In genomic region chr2:91194624-91195332, GRCm38 (mm10) we compare ENCODE assay signal across 8 mouse cellular contexts. TPM values are rescaled to one million over a fixed set of nuclear protein-coding genes. Genes with fewer than 3 reads are reported as not detected.
DNase-seq lines count a peak whose midpoint lies in the region; ATAC-seq lines count a peak whose summit lies in the region.

No protein-coding gene starts in this region.

- H3K9ac ChIP-seq in embryonic facial prominence, embryonic 15.5 days: peak overlapping the region; percentile 39
- H3K9ac ChIP-seq in heart, embryonic 13.5 days: peak overlapping the region; percentile 76
- peak overlapping the region; percentile 68 for H3K9ac ChIP-seq in kidney, embryonic 16.5 days (replicated peaks; ENCODE audit: low read length)

- H3K9me3 ChIP-seq in embryonic facial prominence, embryonic 15.5 days (replicated peaks): no peaks in the 10 kb centered on the region
- H3K9me3 ChIP-seq in heart, embryonic 13.5 days: no peaks in the 10 kb centered on the region
- no peaks in the 10 kb centered on the region for H3K9me3 ChIP-seq in kidney, embryonic 16.5 days (ENCODE audit: low read length)

- DNase-seq in ES-CJ7 (ENCODE audit: low read depth, low spot score): peak; percentile 61
- DNase-seq in adrenal gland, postnatal 25 days: peak; percentile 85
- DNase-seq in lung, postnatal 36 days: peak; percentile 93
- peak; percentile 86 for DNase-seq in retina, postnatal 1 day

- H3K4me1 ChIP-seq in embryonic facial prominence, embryonic 15.5 days: peaks cover 12% of the 10 kb centered on the region; the same call in 1 of the 2 replicates
- peaks cover 15% of the 10 kb centered on the region for H3K4me1 ChIP-seq in heart, embryonic 13.5 days
- H3K4me1 ChIP-seq in kidney, embryonic 16.5 days (ENCODE audit: insufficient read depth, low read length): peaks cover 6% of the 10 kb centered on the region

- H3K36me3 ChIP-seq in embryonic facial prominence, embryonic 15.5 days: no peaks in the 10 kb centered on the region
- H3K36me3 ChIP-seq in heart, embryonic 13.5 days: no peaks in the 10 kb centered on the region
- H3K36me3 ChIP-seq in kidney, embryonic 16.5 days (ENCODE audit: insufficient read depth, low read length): no peaks in the 10 kb centered on the region

- no peaks in the 10 kb centered on the region for H3K27me3 ChIP-seq in embryonic facial prominence, embryonic 15.5 days
- H3K27me3 ChIP-seq in heart, embryonic 13.5 days (replicated peaks): no peaks in the 10 kb centered on the region
- H3K27me3 ChIP-seq in kidney, embryonic 16.5 days (ENCODE audit: insufficient read depth, low read length): no peaks in the 10 kb centered on the region

- peak overlapping the region; percentile 34 for H3K4me3 ChIP-seq in embryonic facial prominence, embryonic 15.5 days (replicated peaks)
- H3K4me3 ChIP-seq in heart, embryonic 13.5 days: peak overlapping the region; percentile 49
- H3K4me3 ChIP-seq in kidney, embryonic 16.5 days (ENCODE audit: low read length): peak overlapping the region; percentile 37

- ATAC-seq in embryonic facial prominence, embryonic 15.5 days (ENCODE audit: insufficient number of reproducible peaks, low FRiP score, low TSS enrichment, low read depth): peak; percentile 71
- peak; percentile 52 for ATAC-seq in heart, embryonic 13.5 days (ENCODE audit: extremely low read depth, insufficient number of reproducible peaks, low FRiP score, low TSS enrichment)
- ATAC-seq in kidney, embryonic 16.5 days (ENCODE audit: low FRiP score, low TSS enrichment): peak; percentile 92
- ATAC-seq in erythroid progenitor cell, adult 5-6 weeks (replicated peaks; ENCODE audit: low FRiP score, poor library complexity, severe bottlenecking): no peak

- no peak overlapping the region for H3K27ac ChIP-seq in embryonic facial prominence, embryonic 15.5 days (replicated peaks)
- H3K27ac ChIP-seq in heart, embryonic 13.5 days (replicated peaks): peak overlapping the region; percentile 40; the same call in 1 of the 2 replicates
- H3K27ac ChIP-seq in kidney, embryonic 16.5 days (ENCODE audit: low read length): 0 out of 2 replicates have a peak overlapping the region, but pooled peaks have one; percentile 0

- 3% methylated on average over 27 of the region's 27 CpGs for WGBS in embryonic facial prominence, embryonic 15.5 days
- 0% methylated on average over 27 of the region's 27 CpGs for WGBS in heart, embryonic 13.5 days
- WGBS in kidney, embryonic 16.5 days: under 1% methylated on average over 27 of the region's 27 CpGs

- peak overlapping the region; percentile 68 for H3K4me2 ChIP-seq in embryonic facial prominence, embryonic 15.5 days (replicated peaks)
- H3K4me2 ChIP-seq in heart, embryonic 13.5 days: peak overlapping the region; percentile 75
- H3K4me2 ChIP-seq in kidney, embryonic 16.5 days (replicated peaks; ENCODE audit: low read depth, low read length): peak overlapping the region; percentile 64

RNA-seq across cellular contexts. Expression of gene Nr1h3, which starts 7.9 kb away (rescaled TPM):
- total RNA-seq in adrenal gland, postnatal 25 days (2021): 16.7 and 22.7 TPM in 2 replicates
- polyA plus RNA-seq in embryonic facial prominence, embryonic 15.5 days (2015; fragmentation: Nextera tagmentation; extraction: Ambion mirVana): 1.8 and 1.9 TPM in 2 replicates
- 1.9 and 2.7 TPM in 2 replicates for polyA plus RNA-seq in heart, embryonic 13.5 days (2015; fragmentation: Nextera tagmentation; extraction: Ambion mirVana)
- polyA plus RNA-seq in kidney, embryonic 16.5 days (2015; fragmentation: Nextera tagmentation; extraction: Ambion mirVana): 3.5 and 4.6 TPM in 2 replicates
- 2.5 and 4.6 TPM in 2 replicates for total RNA-seq in erythroid progenitor cell, adult 5-6 weeks (2015; ENCODE audit: low replicate concordance)
- total RNA-seq in erythroid progenitor cell, adult 5-6 weeks (2017; ENCODE audit: low replicate concordance): 1.4 TPM in 1 of 2 replicates, not detected in the other

RNA-seq across cellular contexts. Expression of gene Acp2, which starts 7.9 kb away (rescaled TPM):
- 34.0 and 41.8 TPM in 2 replicates for total RNA-seq in adrenal gland, postnatal 25 days (2021)
- polyA plus RNA-seq in embryonic facial prominence, embryonic 15.5 days (2015; fragmentation: Nextera tagmentation; extraction: Ambion mirVana): 24.2 and 28.3 TPM in 2 replicates
- polyA plus RNA-seq in heart, embryonic 13.5 days (2015; fragmentation: Nextera tagmentation; extraction: Ambion mirVana): 17.1 and 19.3 TPM in 2 replicates
- 28.8 and 29.7 TPM in 2 replicates for polyA plus RNA-seq in kidney, embryonic 16.5 days (2015; fragmentation: Nextera tagmentation; extraction: Ambion mirVana)
- 6.7 and 7.2 TPM in 2 replicates for total RNA-seq in erythroid progenitor cell, adult 5-6 weeks (2015; ENCODE audit: low replicate concordance)
- total RNA-seq in erythroid progenitor cell, adult 5-6 weeks (2017; ENCODE audit: low replicate concordance): 1.7 and 5.5 TPM in 2 replicates

RNA-seq across cellular contexts. Expression of gene Madd, which starts 11.1 kb away (rescaled TPM):
- total RNA-seq in adrenal gland, postnatal 25 days (2021): 21.0 and 22.9 TPM in 2 replicates
- 13.5 and 14.8 TPM in 2 replicates for polyA plus RNA-seq in embryonic facial prominence, embryonic 15.5 days (2015; fragmentation: Nextera tagmentation; extraction: Ambion mirVana)
- polyA plus RNA-seq in heart, embryonic 13.5 days (2015; fragmentation: Nextera tagmentation; extraction: Ambion mirVana): 5.1 and 5.9 TPM in 2 replicates
- 9.9 and 10.5 TPM in 2 replicates for polyA plus RNA-seq in kidney, embryonic 16.5 days (2015; fragmentation: Nextera tagmentation; extraction: Ambion mirVana)
- 10.9 and 16.2 TPM in 2 replicates for total RNA-seq in erythroid progenitor cell, adult 5-6 weeks (2015; ENCODE audit: low replicate concordance)
- total RNA-seq in erythroid progenitor cell, adult 5-6 weeks (2017; ENCODE audit: low replicate concordance): 14.9 and 16.2 TPM in 2 replicates

RNA-seq across cellular contexts. Expression of gene Ddb2, which starts 42.0 kb away (rescaled TPM):
- total RNA-seq in adrenal gland, postnatal 25 days (2021): 10.4 and 13.2 TPM in 2 replicates
- 18.7 and 19.9 TPM in 2 replicates for polyA plus RNA-seq in embryonic facial prominence, embryonic 15.5 days (2015; fragmentation: Nextera tagmentation; extraction: Ambion mirVana)
- 7.1 and 7.4 TPM in 2 replicates for polyA plus RNA-seq in heart, embryonic 13.5 days (2015; fragmentation: Nextera tagmentation; extraction: Ambion mirVana)
- 16.2 and 20.6 TPM in 2 replicates for polyA plus RNA-seq in kidney, embryonic 16.5 days (2015; fragmentation: Nextera tagmentation; extraction: Ambion mirVana)
- 9.0 and 9.6 TPM in 2 replicates for total RNA-seq in erythroid progenitor cell, adult 5-6 weeks (2015; ENCODE audit: low replicate concordance)
- total RNA-seq in erythroid progenitor cell, adult 5-6 weeks (2017; ENCODE audit: low replicate concordance): 4.6 and 7.6 TPM in 2 replicates
